Mouse (Mus musculus) liver, adult 2 months (tissue): ENCODE data around the gene Efcab11. TPM values are rescaled to one million over a fixed set of nuclear protein-coding genes. Genes with fewer than 3 reads are reported as not detected.
"Not testable (repeated sequence)": the region's sequence is repeated elsewhere in the genome, so short reads cannot be mapped to it uniquely, and the experiment has no call there.

ENCODE experiments used
- DNase-seq: peaks from one replicate; pipeline ENCODE4 v3.0.0-alpha.2; 2011; ENCODE audit warnings: low read depth, low spot score; ENCODE audit errors: extremely low read depth
- H3K27ac ChIP-seq: fragments of 200-500 bp; replicated peaks from 2 replicates; pipeline ENCODE4 v1.5.1; 2012; ENCODE audit warnings: low read depth, mild to moderate bottlenecking, control low read depth, inconsistent platforms, low read length; ENCODE audit not compliant: insufficient read depth
- H3K27me3 ChIP-seq: fragments of 200-500 bp; 2 replicates; pipeline ENCODE4 v1.6.1; 2012; ENCODE audit warnings: mild to moderate bottlenecking, moderate library complexity, low read length, inconsistent platforms; ENCODE audit not compliant: control insufficient read depth, insufficient read depth
- H3K36me3 ChIP-seq: fragments of 200-500 bp; 2 replicates; pipeline ENCODE4 v1.6.1; 2012; ENCODE audit warnings: low read length, inconsistent platforms; ENCODE audit not compliant: control insufficient read depth, insufficient read depth
- H3K4me1 ChIP-seq: fragments of 200-500 bp; 2 replicates; pipeline ENCODE4 v1.6.1; 2011; ENCODE audit warnings: low read length; ENCODE audit not compliant: control insufficient read depth, insufficient read depth
- H3K4me3 ChIP-seq: fragments of 200-500 bp; 2 replicates; pipeline ENCODE4 v1.5.1; 2011; ENCODE audit warnings: low read depth, mild to moderate bottlenecking, control low read depth, low read length, moderate library complexity; ENCODE audit not compliant: insufficient read depth
- H3K79me2 ChIP-seq: fragments of 200-500 bp; 2 replicates; pipeline ENCODE4 v1.6.1; 2012; ENCODE audit warnings: inconsistent platforms, mild to moderate bottlenecking, low read length, moderate library complexity; ENCODE audit not compliant: control insufficient read depth, insufficient read depth
- H3K9ac ChIP-seq: fragments of 200-500 bp; 2 replicates; pipeline ENCODE4 v1.6.1; 2012; ENCODE audit warnings: low read depth, mild to moderate bottlenecking, control low read depth, inconsistent platforms, low read length
- CTCF ChIP-seq: fragments of 200-500 bp; IDR thresholded peaks from 2 replicates; pipeline ENCODE4 v1.5.1; 2011; ENCODE audit warnings: low read depth, low read length, control low read depth
- POLR2A ChIP-seq: fragments of 200-500 bp; IDR thresholded peaks from 2 replicates; pipeline ENCODE4 v1.6.1; 2011; ENCODE audit warnings: low read length, control low read depth; ENCODE audit not compliant: insufficient read depth; ENCODE audit errors: extremely low read depth
- WGBS: fragments of 180-500 bp; shearing (Covaris S2); methylation state at CpG from one replicate; pipeline ENCODE4 v1.1.7; 2018; 5-methylcytosine and 5-hydroxymethylcytosine counted together
- polyA plus RNA-seq: library from polyadenylated mRNA; depleted of rRNA; stranded (reverse); fragments of >200 nt; gene quantifications from 2 replicates; pipeline ENCODE4 v1.2.3, GENCODE M21; 2012
- total RNA-seq: library from RNA; depleted of rRNA; stranded (reverse); fragments of >200 nt; gene quantifications from 2 replicates; pipeline ENCODE4 v1.2.3, GENCODE M21; 2014

Gene Efcab11
- total and polyA plus RNA-seq, 2 experiments, result 0.12 to 0.28 TPM

DNA sequence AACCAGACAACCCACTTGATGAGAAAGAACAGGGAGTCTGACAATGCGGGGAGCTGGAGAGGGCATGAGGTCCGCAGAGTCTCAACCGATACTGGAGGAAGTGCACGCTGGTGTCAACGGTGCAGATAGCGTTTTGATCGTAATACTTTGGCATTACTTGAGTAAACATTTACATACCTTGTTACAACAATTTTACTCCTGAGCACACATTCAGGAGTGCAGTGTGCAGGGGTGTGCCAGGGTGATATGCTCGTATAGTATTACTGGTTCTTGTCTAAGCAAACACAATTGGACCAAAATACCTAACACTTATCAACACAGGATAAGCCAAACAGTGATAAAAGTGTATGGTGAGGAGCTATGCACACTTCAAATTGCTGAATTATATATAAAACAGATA lies 69.0 kb downstream of the Efcab11 start:
- Histone ChIP-seq H3K27me3 (no peaks in the 10 kb centered on the region; the same call in 1 of the 2 replicates), H3K79me2 (no peaks in the 10 kb centered on the region), H3K4me3 (no peak overlapping the region), H3K9ac (no peak overlapping the region), H3K4me1 (no peaks in the 10 kb centered on the region), H3K27ac (no peak overlapping the region), H3K36me3 (no peaks in the 10 kb centered on the region)
- WGBS, result 50% methylated on average over 8 of the region's 8 CpGs
- DNase-seq, result no peak
- TF ChIP-seq POLR2A, result no peak
- no peak for TF ChIP-seq CTCF

GRCm38 (mm10) chr12:99807891-99808290 lies 76.3 kb downstream of the Efcab11 start:
- no peak for TF ChIP-seq CTCF
- no peak for TF ChIP-seq POLR2A
- no peak overlapping the region for H3K9ac ChIP-seq
- H3K4me1 ChIP-seq, result no peaks in the 10 kb centered on the region
- no peaks in the 10 kb centered on the region for H3K27me3 ChIP-seq
- H3K27ac ChIP-seq, result no peak overlapping the region
- no peaks in the 10 kb centered on the region for H3K79me2 ChIP-seq
- H3K4me3 ChIP-seq, result no peak overlapping the region
- no peaks in the 10 kb centered on the region for H3K36me3 ChIP-seq
- no peak for DNase-seq
- 93% methylated on average over 5 of the region's 5 CpGs for WGBS

DNA sequence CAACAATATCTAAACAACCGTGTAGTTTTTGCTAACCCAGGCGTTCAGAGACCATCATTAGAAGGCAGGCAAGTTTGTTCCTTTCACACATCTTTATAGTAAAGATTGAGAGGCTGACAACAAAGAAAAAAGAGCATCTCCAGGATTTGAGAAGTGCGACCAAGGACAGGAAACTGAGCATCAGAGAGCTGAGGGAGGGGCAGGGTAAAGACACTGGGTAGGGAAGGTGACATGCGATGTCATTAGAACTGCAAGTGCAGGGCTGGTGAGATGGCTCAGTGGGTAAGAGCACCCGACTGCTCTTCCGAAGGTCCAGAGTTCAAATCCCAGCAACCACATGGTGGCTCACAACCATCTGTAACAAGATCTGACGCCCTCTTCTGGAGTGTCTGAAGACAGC lies 77.5 kb downstream of the Efcab11 start:
- H3K4me1 ChIP-seq, DNase-seq, H3K27ac ChIP-seq, H3K9ac ChIP-seq, H3K79me2 ChIP-seq, H3K36me3 ChIP-seq, H3K27me3 ChIP-seq, H3K4me3 ChIP-seq: not testable (repeated sequence)
- 92% methylated on average over 7 of the region's 7 CpGs for WGBS

DNA sequence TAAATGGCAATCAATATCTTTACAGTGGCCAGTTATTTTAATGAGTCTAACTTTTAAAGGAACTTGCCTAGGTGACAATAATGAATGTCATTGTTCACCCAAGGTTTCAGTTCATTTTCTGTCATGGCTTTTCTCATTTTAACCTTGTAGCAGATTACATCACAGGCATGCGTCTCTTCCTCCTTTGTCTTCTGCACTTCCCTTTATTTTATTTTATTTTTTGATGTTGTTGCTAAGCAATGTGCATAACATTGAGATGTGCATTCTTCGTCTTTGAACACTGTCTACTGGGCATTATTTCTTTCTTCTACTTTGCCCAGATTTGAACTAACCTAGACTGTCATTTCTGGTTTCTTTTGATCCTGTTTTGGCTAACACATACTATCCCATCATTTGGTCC lies 88.3 kb downstream of the Efcab11 start:
- WGBS, result 84% methylated on average over 2 of the region's 2 CpGs
- peak; percentile 16 for DNase-seq

GRCm38 (mm10) chr12:99794792-99795620 lies 89.2 kb downstream of the Efcab11 start:
- Histone ChIP-seq H3K4me3 (no peak overlapping the region), H3K9ac (no peak overlapping the region), H3K27ac (no peak overlapping the region), H3K79me2 (no peaks in the 10 kb centered on the region), H3K36me3 (no peaks in the 10 kb centered on the region), H3K27me3 (no peaks in the 10 kb centered on the region), H3K4me1 (no peaks in the 10 kb centered on the region)
- no peak for DNase-seq
- 86% methylated on average over 7 of the region's 7 CpGs for WGBS
- TF ChIP-seq CTCF, result no peak
- TF ChIP-seq POLR2A, result no peak

More for the DNA sequence above, 88.3 kb downstream of the Efcab11 start:
- Histone ChIP-seq H3K9ac (no peak overlapping the region), H3K4me3 (no peak overlapping the region), H3K27ac (no peak overlapping the region), H3K27me3 (no peaks in the 10 kb centered on the region), H3K4me1 (no peaks in the 10 kb centered on the region), H3K79me2 (no peaks in the 10 kb centered on the region), H3K36me3 (no peaks in the 10 kb centered on the region)
- TF ChIP-seq POLR2A (no peak), CTCF (no peak)

DNA sequence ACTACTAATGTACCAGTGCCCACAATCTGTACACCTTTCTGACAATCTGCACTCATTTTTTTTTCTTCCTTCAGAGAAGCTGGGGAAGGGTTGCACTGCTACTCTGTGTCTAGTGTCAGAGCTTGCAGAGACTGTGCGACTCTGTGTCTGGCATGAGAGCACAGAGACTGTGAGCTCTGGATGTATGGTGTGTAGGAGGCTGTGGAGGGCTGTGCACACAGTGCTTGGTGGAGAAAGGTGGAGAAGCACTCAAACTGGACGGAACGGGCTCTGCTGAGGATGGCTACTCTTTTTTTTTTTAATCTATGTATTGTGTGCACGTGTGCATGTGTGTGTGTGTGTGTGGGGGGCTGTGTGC lies 90.1 kb downstream of the Efcab11 start:
- TF ChIP-seq POLR2A, result no peak
- TF ChIP-seq CTCF, result no peak
- Histone ChIP-seq H3K27me3 (no peaks in the 10 kb centered on the region), H3K27ac (no peak overlapping the region), H3K36me3 (no peaks in the 10 kb centered on the region), H3K9ac (no peak overlapping the region), H3K4me3 (no peak overlapping the region), H3K79me2 (no peaks in the 10 kb centered on the region), H3K4me1 (no peaks in the 10 kb centered on the region)
- DNase-seq, result no peak
- 95% methylated on average over 4 of the region's 4 CpGs for WGBS
